Mouse (Mus musculus) kidney, embryonic 15.5 days (tissue): ENCODE data around the gene Hdhd5. TPM values are rescaled to one million over a fixed set of nuclear protein-coding genes. Genes with fewer than 3 reads are reported as not detected.

ENCODE experiments used
- ATAC-seq: fragments of 200-750 bp; cut with Nextera tagmentation; replicated peaks from 2 replicates; pipeline ENCODE4 v1.8.0; 2017; ENCODE audit warnings: moderate TSS enrichment; ENCODE audit not compliant: low FRiP score
- H3K27ac ChIP-seq: fragments of 300-500 bp; sonication (generic); 2 replicates; pipeline ENCODE4 v1.5.1; 2015; ENCODE audit warnings: mild to moderate bottlenecking, inconsistent platforms
- H3K27me3 ChIP-seq: fragments of 300-500 bp; sonication (generic); 2 replicates; pipeline ENCODE4 v1.6.1; 2015; ENCODE audit warnings: inconsistent platforms
- H3K36me3 ChIP-seq: fragments of 300-500 bp; sonication (generic); 2 replicates; pipeline ENCODE4 v1.6.1; 2015; ENCODE audit warnings: inconsistent platforms
- H3K4me1 ChIP-seq: fragments of 300-500 bp; sonication (generic); 2 replicates; pipeline ENCODE4 v1.6.1; 2015; ENCODE audit warnings: inconsistent platforms
- H3K4me2 ChIP-seq: fragments of 300-500 bp; sonication (generic); 2 replicates; pipeline ENCODE4 v1.6.1; 2015; ENCODE audit warnings: moderate library complexity, mild to moderate bottlenecking, inconsistent platforms
- H3K4me3 ChIP-seq: fragments of 300-500 bp; sonication (generic); replicated peaks from 2 replicates; pipeline ENCODE4 v1.5.1; 2015; ENCODE audit warnings: mild to moderate bottlenecking, inconsistent platforms
- H3K9ac ChIP-seq: fragments of 300-500 bp; sonication (generic); 2 replicates; pipeline ENCODE4 v1.6.1; 2015; ENCODE audit warnings: mild to moderate bottlenecking, inconsistent platforms
- H3K9me3 ChIP-seq: fragments of 300-500 bp; sonication (generic); replicated peaks from 2 replicates; pipeline ENCODE4 v1.6.1; 2016; ENCODE audit warnings: inconsistent platforms
- WGBS: fragments of 180-500 bp; shearing (Covaris S2); methylation state at CpG from one replicate; pipeline ENCODE4 v1.1.7; 2015; ENCODE audit warnings: mixed read lengths; 5-methylcytosine and 5-hydroxymethylcytosine counted together
- polyA plus RNA-seq: library from polyadenylated mRNA; unstranded; fragments of >200 nt; fragmentation: Nextera tagmentation; extraction: Ambion mirVana; gene quantifications from 2 replicates; pipeline ENCODE4 v1.2.1, GENCODE M21; 2015

Hdhd5 gene
- polyA plus RNA-seq, 1 experiment from 2014 or later = 19.8 TPM

- no peak overlapping the region for H3K4me3 ChIP-seq
- peaks cover 11% of the 10 kb centered on the region for H3K4me1 ChIP-seq
- no peak overlapping the region for H3K27ac ChIP-seq
- WGBS = 79% methylated on average over 5 of the region's 5 CpGs
- H3K9me3 ChIP-seq = no peaks in the 10 kb centered on the region
- no peak overlapping the region for H3K9ac ChIP-seq
- H3K36me3 ChIP-seq = peaks cover 39% of the 10 kb centered on the region
- H3K27me3 ChIP-seq = no peaks in the 10 kb centered on the region
- ATAC-seq = no peak
- no peak overlapping the region for H3K4me2 ChIP-seq
Measured at GRCm38 (mm10) chr6:120524796-120525195, 6.3 kb downstream of the Hdhd5 start.

GRCm38 (mm10) chr6:120519647-120520046, 11.5 kb downstream of the Hdhd5 start:
- Histone ChIP-seq H3K4me2 (no peak overlapping the region), H3K27ac (no peak overlapping the region), H3K9me3 (no peaks in the 10 kb centered on the region), H3K4me1 (no peaks in the 10 kb centered on the region), H3K4me3 (no peak overlapping the region), H3K9ac (no peak overlapping the region), H3K36me3 (peaks cover 45% of the 10 kb centered on the region), H3K27me3 (no peaks in the 10 kb centered on the region)
- WGBS = 86% methylated on average over 5 of the region's 5 CpGs
- no peak for ATAC-seq

- H3K9me3 ChIP-seq = no peaks in the 10 kb centered on the region
- H3K27me3 ChIP-seq = no peaks in the 10 kb centered on the region
- ATAC-seq = no peak
- H3K9ac ChIP-seq = no peak overlapping the region
- no peaks in the 10 kb centered on the region for H3K4me1 ChIP-seq
- peaks cover 52% of the 10 kb centered on the region for H3K36me3 ChIP-seq
- no peak overlapping the region for H3K4me3 ChIP-seq
- WGBS = 91% methylated on average over 5 of the region's 5 CpGs
- H3K27ac ChIP-seq = no peak overlapping the region
- H3K4me2 ChIP-seq = no peak overlapping the region
Measured at GRCm38 (mm10) chr6:120517311-120517710, 13.8 kb downstream of the Hdhd5 start.

- 88% methylated on average over 6 of the region's 6 CpGs for WGBS
- no peaks in the 10 kb centered on the region for H3K9me3 ChIP-seq
- H3K27me3 ChIP-seq = no peaks in the 10 kb centered on the region
- H3K4me3 ChIP-seq = no peak overlapping the region
- H3K9ac ChIP-seq = no peak overlapping the region
- no peak overlapping the region for H3K27ac ChIP-seq
- peaks cover 49% of the 10 kb centered on the region for H3K36me3 ChIP-seq
- no peak for ATAC-seq
- no peaks in the 10 kb centered on the region for H3K4me1 ChIP-seq
- H3K4me2 ChIP-seq = no peak overlapping the region
Measured at GRCm38 (mm10) chr6:120516879-120517278, 14.2 kb downstream of the Hdhd5 start.

GRCm38 (mm10) chr6:120516422-120516821, 14.7 kb downstream of the Hdhd5 start:
- peaks cover 49% of the 10 kb centered on the region for H3K36me3 ChIP-seq

GRCm38 (mm10) chr6:120511212-120511611, 19.9 kb downstream of the Hdhd5 start:
- 73% methylated on average over 6 of the region's 6 CpGs for WGBS
- Histone ChIP-seq H3K27ac (no peak overlapping the region), H3K27me3 (no peaks in the 10 kb centered on the region), H3K9me3 (no peaks in the 10 kb centered on the region), H3K4me1 (no peaks in the 10 kb centered on the region), H3K4me2 (no peak overlapping the region), H3K36me3 (peaks cover 48% of the 10 kb centered on the region), H3K4me3 (no peak overlapping the region), H3K9ac (no peak overlapping the region)
- no peak for ATAC-seq

More at GRCm38 (mm10) chr6:120516422-120516821, 14.7 kb downstream of the Hdhd5 start:
- WGBS = 83% methylated on average over 4 of the region's 4 CpGs
- no peak overlapping the region for H3K9ac ChIP-seq
- H3K9me3 ChIP-seq = no peaks in the 10 kb centered on the region
- no peaks in the 10 kb centered on the region for H3K4me1 ChIP-seq
- H3K27me3 ChIP-seq = no peaks in the 10 kb centered on the region
- no peak for ATAC-seq
- no peak overlapping the region for H3K4me3 ChIP-seq
- H3K27ac ChIP-seq = no peak overlapping the region
- H3K4me2 ChIP-seq = no peak overlapping the region

- H3K27ac ChIP-seq = no peak overlapping the region
- H3K27me3 ChIP-seq = no peaks in the 10 kb centered on the region
- H3K4me3 ChIP-seq = no peak overlapping the region
- H3K4me1 ChIP-seq = no peaks in the 10 kb centered on the region
- H3K9ac ChIP-seq = no peak overlapping the region
- no peak for ATAC-seq
- H3K36me3 ChIP-seq = peaks cover 48% of the 10 kb centered on the region
- H3K4me2 ChIP-seq = no peak overlapping the region
- 82% methylated on average over 8 of the region's 8 CpGs for WGBS
- no peaks in the 10 kb centered on the region for H3K9me3 ChIP-seq
Measured at GRCm38 (mm10) chr6:120510425-120510824, 20.7 kb downstream of the Hdhd5 start.

- no peak overlapping the region for H3K9ac ChIP-seq
- H3K9me3 ChIP-seq = no peaks in the 10 kb centered on the region
Measured at GRCm38 (mm10) chr6:120509975-120510374, 21.1 kb downstream of the Hdhd5 start.

GRCm38 (mm10) chr6:120508645-120509044, 22.5 kb downstream of the Hdhd5 start:
- no peak overlapping the region for H3K27ac ChIP-seq
- no peak overlapping the region for H3K9ac ChIP-seq
- no peaks in the 10 kb centered on the region for H3K9me3 ChIP-seq
- no peaks in the 10 kb centered on the region for H3K27me3 ChIP-seq
- no peak overlapping the region for H3K4me3 ChIP-seq
- WGBS = 65% methylated on average over 4 of the region's 4 CpGs
- no peaks in the 10 kb centered on the region for H3K4me1 ChIP-seq
- no peak for ATAC-seq
- H3K4me2 ChIP-seq = no peak overlapping the region
- peaks cover 37% of the 10 kb centered on the region for H3K36me3 ChIP-seq

More at GRCm38 (mm10) chr6:120509975-120510374, 21.1 kb downstream of the Hdhd5 start:
- Histone ChIP-seq H3K27me3 (no peaks in the 10 kb centered on the region), H3K27ac (no peak overlapping the region), H3K4me3 (no peak overlapping the region), H3K4me1 (no peaks in the 10 kb centered on the region), H3K4me2 (no peak overlapping the region), H3K36me3 (peaks cover 48% of the 10 kb centered on the region)
- ATAC-seq = no peak
- WGBS = 81% methylated on average over 7 of the region's 7 CpGs

- H3K9me3 ChIP-seq = no peaks in the 10 kb centered on the region
- no peak overlapping the region for H3K27ac ChIP-seq
- H3K4me1 ChIP-seq = no peaks in the 10 kb centered on the region
- no peak overlapping the region for H3K9ac ChIP-seq
- ATAC-seq = no peak
- WGBS = 75% methylated on average over 4 of the region's 4 CpGs
- peaks cover 16% of the 10 kb centered on the region for H3K36me3 ChIP-seq
- H3K4me2 ChIP-seq = no peak overlapping the region
- H3K4me3 ChIP-seq = no peak overlapping the region
- no peaks in the 10 kb centered on the region for H3K27me3 ChIP-seq
Measured at GRCm38 (mm10) chr6:120505531-120505930, 25.6 kb downstream of the Hdhd5 start.

GRCm38 (mm10) chr6:120504051-120504450, 27.1 kb downstream of the Hdhd5 start:
- H3K9ac ChIP-seq = no peak overlapping the region
- 78% methylated on average over 3 of the region's 3 CpGs for WGBS

GRCm38 (mm10) chr6:120496544-120496943, 34.6 kb downstream of the Hdhd5 start:
- no peak overlapping the region for H3K4me2 ChIP-seq
- H3K27ac ChIP-seq = no peak overlapping the region
- ATAC-seq = no peak
- 0 out of 2 replicates have a peak, but pooled peaks cover 3% of the 10 kb centered on the region for H3K9me3 ChIP-seq
- H3K4me3 ChIP-seq = no peak overlapping the region
- H3K9ac ChIP-seq = no peak overlapping the region
- peaks cover 29% of the 10 kb centered on the region for H3K27me3 ChIP-seq
- no peaks in the 10 kb centered on the region for H3K36me3 ChIP-seq
- WGBS = 56% methylated on average over 3 of the region's 3 CpGs
- peaks cover 27% of the 10 kb centered on the region for H3K4me1 ChIP-seq

More at GRCm38 (mm10) chr6:120504051-120504450, 27.1 kb downstream of the Hdhd5 start:
- Histone ChIP-seq H3K4me2 (no peak overlapping the region), H3K4me3 (no peak overlapping the region), H3K4me1 (no peaks in the 10 kb centered on the region), H3K9me3 (0 out of 2 replicates have a peak, but pooled peaks cover 3% of the 10 kb centered on the region), H3K36me3 (0 out of 2 replicates have a peak, but pooled peaks cover 3% of the 10 kb centered on the region), H3K27me3 (no peaks in the 10 kb centered on the region), H3K27ac (no peak overlapping the region)
- ATAC-seq = no peak
